Mouse (Mus musculus): Measurements from ENCODE around the gene Ikzf3.
A peak's percentile ranks its signal among the peaks of the same experiment; 100 is the strongest.

The Ikzf3 gene

DNA sequence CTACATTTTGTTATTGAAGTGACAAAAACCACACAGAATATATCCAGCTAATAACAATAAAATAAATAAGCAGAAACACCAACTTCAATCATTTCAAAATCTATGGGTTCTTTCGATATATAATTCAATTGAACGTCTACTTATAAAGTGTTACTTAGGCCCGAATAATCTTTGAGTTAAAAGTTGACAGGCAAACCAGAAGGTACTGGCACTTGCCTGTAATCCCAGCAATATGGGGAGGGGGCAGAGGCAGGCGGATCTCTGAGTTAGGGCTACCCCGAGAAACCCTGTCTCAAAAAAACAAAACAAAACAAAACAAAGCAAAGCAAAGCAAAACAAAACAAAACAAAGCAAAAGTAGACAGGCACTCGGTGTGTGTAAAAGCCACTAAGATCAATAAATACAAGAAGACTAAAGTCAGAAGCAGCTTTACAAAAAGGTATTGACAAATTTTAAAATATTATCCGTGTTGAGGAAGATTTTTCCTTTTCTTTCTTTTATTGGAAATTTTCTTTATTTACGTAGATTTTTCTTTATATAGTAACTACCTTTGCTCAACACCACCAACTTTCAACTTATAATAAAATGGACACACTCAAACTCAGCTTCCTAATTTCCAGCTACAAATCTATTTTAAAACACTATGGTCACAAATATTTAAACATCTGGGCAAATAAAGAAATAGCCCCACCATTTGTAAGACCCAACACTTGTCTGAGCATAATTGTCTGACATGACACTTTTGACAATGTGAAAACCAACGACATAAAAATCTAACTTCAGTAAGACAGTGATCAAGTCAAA, 70.0 kb downstream of the Ikzf3 start:
- DNase-seq (ENCODE audit: inconsistent age in 2 of 2, low spot score in 1 of 2), result no peak

DNA sequence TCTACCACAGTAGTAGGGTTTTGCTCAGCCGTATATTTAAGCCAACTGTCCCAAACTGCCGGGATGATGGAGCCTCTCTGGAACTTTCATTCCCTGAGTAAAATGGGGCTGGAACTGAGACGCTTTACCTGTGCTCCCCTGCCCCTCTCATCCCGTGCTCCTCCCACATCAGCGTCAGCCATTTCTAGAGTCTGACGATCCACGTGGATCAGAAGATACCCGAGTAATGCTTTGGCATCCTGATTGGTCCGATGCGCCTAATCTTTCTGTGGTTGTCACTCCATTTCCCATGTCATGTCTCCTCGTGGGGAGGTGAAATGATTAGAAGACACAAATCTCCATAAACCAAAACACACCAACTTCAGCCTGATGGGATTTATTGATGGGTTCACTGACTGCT, 70.9 kb downstream of the Ikzf3 start:
- DNase-seq (ENCODE audit: inconsistent age in 2 of 2, low spot score in 1 of 2), result no peak

GRCm38 (mm10) chr11:98473916-98474479, 71.8 kb downstream of the Ikzf3 start:
- no peak for DNase-seq (ENCODE audit: inconsistent age in 2 of 2, low spot score in 1 of 2)

DNA sequence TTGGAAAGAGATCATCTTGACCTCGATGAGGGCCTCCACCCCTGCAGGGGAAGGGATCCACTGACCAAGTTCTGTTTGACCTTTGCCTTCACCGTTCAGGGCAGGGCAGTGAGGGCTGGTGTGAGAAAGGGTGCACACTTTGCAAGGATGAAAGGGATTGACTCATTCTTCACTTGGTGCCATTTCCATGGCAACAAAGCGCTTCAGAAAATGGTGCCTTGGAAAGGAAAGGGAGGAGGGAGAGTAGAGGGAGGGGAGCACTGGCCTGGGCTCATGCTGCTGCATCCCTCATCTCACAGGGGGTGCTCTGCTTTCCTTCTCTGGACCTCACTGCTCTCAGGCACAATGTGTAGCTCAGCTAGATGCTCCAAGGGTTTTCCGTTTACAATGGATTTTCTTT, 73.1 kb downstream of the Ikzf3 start:
- no peak for DNase-seq (ENCODE audit: inconsistent age in 2 of 2, low spot score in 1 of 2)

DNA sequence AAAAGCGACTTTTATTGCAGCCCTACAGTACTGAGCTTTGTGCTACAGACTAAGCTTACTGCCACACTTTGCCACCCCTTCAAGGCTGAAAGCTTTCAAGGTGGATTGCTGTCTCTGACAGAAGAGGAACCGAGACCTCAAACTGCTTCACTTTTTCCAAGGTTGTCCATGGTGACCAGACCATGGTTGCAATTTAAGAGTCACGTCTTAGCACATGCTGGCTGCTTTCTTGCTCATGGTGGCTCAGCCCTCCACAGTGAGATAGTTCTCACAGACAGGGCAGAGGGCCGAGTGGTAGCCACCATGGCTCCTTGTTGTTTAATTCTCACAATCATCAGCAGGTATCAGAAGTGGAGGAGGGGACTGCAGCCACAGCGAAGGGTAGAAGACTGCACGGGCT, 75.0 kb downstream of the Ikzf3 start:
- DNase-seq (ENCODE audit: inconsistent age in 2 of 2, low spot score in 1 of 2), result no peak

- DNase-seq (ENCODE audit: inconsistent age in 2 of 2, low spot score in 1 of 2), result peak; percentile 41 to 69
These were observed 75.8 kb downstream of the Ikzf3 start for GRCm38 (mm10) chr11:98469761-98470714.

- no peak for DNase-seq (ENCODE audit: inconsistent age in 2 of 2, low spot score in 1 of 2)
These were observed 81.3 kb downstream of the Ikzf3 start for GRCm38 (mm10) chr11:98464516-98464915.

DNA sequence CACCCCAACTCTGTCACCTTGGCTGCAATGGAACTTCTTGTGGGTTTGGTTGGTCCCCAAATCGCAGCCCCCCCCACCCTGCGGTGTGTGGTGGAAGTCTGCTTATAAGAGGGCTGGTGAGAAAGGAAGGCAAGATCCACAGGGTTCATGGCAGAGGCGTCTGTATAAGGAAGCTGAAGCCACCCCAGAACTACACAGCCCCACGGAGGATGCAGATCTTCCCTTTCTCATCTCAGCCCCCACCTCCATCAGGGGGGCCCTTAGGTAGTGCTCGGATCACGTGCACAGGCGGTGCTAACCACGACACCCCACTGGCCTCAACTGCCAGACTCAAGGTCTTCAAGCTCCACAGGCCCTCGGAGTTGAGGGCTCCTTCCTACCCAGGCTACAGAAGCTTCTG, 81.9 kb downstream of the Ikzf3 start:
- DNase-seq (ENCODE audit: inconsistent age in 2 of 2, low spot score in 1 of 2), result no peak

- DNase-seq (ENCODE audit: inconsistent age in 2 of 2, low spot score in 1 of 2), result no peak
These were observed 83.6 kb downstream of the Ikzf3 start for GRCm38 (mm10) chr11:98462255-98462654.

GRCm38 (mm10) chr11:98461109-98461720, 84.6 kb downstream of the Ikzf3 start:
- DNase-seq (ENCODE audit: inconsistent age in 2 of 2, low spot score in 1 of 2), result peak in 1 of 2 experiments; percentile 31

DNA sequence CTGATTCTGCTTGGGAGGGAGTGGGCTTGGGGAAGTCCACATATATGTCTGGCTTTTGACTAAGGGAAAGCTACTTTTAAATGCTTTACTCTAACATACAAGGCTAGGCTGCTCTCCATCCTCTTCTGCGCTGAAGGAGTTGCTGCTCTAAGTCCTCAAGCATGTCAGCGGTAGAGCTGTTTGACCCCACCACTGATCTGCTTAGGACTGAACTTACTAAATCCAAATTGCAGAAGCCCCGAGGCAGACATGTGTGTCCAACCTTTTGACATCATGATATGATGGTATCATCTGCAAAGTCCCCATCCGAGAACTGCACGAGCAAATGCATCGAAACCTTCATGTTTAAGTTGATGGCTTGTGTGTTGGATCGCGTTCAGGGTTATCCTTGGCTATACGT, 86.0 kb downstream of the Ikzf3 start:
- no peak for DNase-seq (ENCODE audit: inconsistent age in 2 of 2, low spot score in 1 of 2)

DNA sequence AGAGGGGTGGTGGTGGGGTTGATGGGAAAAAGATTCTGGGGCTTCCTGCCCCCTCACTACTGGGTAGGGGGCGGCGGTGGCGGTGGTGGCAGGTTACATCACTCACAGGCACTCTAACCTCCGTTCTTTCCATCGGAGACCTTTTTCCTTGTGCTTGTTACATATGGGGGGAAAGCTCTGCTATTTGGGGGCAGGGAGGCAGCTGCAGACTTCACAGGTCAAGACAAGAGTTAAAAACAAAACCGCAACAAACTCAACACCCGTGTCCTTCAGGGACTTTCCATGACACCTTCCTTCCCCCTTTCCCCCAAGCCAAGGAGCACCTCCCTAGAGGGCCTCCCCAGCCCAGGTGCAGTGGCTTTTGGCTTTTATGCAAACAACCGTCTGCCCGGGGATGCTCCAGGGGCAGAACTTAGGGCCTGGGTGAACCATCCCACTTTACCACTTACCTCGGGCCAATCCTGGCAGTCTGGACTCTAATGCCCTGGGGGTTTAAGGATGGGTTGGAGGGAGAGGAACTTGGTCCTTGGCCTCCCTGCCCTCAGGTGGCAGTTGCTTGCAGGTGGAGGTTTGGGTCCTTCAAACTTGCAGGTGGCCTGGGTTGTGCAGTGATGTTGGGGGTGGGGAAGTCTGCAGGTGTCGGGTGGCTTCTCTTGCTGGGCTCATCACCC, 86.6 kb downstream of the Ikzf3 start:
- DNase-seq (ENCODE audit: inconsistent age in 2 of 2, low spot score in 1 of 2), result no peak

DNA sequence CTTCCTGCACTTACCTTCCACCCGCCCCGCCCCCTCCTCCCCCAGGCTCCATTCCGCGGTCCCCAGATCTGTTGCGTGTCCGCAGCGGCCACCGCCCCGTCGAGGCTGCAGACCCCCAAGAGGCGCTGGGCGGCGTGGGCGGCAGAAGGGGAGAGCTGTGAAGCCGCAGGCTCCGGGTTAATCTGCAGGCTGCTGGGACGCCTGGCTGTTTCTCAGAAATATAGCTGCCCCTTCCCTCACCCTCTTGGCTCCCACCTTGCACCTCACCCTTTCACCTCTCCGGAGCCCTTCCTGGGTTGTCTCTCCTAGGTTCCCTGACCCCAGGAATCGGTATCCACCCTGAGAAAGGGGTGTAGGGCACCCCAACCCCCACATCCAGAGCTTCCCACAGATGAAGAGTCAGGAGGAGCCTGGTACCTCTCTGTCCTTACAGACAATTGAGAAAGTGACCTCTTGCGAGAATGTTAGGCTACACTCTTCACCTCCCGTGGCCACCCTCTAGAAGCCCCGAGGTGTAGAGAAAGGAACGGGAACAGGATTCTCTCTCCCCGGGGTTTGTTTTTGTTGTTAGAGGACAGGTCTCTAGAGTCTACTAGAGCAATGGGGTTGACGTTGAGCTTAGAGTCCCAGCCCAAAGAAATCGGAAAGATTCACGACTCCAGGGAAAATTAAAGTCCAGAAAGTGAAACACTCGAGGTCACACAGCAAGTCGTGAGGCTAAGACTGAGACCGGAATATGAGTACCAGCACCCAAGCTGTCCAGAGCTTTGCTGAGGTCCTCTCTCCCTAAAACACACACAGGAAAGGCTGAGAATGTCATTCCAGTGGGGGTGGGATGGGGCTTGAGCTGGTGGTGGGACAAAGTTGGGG, 87.5 kb downstream of the Ikzf3 start:
- DNase-seq (ENCODE audit: inconsistent age in 2 of 2, low spot score in 1 of 2), result peak in 1 of 2 experiments; percentile 44

- peak; percentile 81 to 94 for DNase-seq (ENCODE audit: inconsistent age in 2 of 2, low spot score in 1 of 2)
These were observed 88.3 kb downstream of the Ikzf3 start for GRCm38 (mm10) chr11:98457367-98458120.

- no peak for DNase-seq (ENCODE audit: inconsistent age in 2 of 2, low spot score in 1 of 2)
These were observed 88.9 kb downstream of the Ikzf3 start for GRCm38 (mm10) chr11:98456945-98457344.

DNA sequence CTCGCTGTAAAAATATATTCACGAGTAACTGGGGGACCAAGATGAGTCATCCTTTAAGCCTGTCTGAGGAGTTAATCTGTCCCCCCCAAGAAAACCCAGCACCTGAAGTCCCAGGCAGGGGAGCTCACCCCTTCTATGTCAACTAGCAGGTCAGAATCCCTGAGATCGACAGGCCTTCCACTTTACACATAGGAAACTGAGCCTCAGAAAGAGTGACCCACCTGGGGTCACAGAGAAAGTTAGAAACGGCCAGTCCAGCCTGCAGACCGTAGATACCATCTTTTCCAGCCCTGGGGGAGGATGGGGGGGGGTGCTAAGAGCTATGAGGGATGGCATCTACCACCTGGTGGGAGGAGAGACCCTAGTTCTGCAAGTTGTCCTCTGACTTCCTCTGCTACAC, 89.3 kb downstream of the Ikzf3 start:
- DNase-seq (ENCODE audit: inconsistent age in 2 of 2, low spot score in 1 of 2), result no peak

DNA sequence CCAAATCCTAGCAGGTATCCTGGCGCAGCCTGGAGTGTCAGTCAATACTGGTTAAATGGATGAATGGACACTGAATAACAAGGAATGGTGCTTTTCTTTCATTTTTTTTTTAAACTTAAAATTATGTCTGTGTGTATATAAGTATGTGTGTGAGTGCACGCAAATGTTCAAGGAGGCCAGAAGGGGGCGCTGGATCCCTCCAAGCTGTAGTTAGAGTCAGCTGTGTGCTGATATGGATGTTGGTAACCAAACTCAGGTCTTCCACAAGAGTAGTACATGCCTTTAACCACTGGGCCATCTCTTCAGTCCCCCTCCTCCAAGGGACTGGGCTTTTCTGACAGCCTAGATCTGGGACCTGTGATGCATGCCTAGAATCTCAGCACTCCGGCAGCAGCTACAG, 90.3 kb downstream of the Ikzf3 start:
- DNase-seq (ENCODE audit: inconsistent age in 2 of 2, low spot score in 1 of 2), result no peak

DNA sequence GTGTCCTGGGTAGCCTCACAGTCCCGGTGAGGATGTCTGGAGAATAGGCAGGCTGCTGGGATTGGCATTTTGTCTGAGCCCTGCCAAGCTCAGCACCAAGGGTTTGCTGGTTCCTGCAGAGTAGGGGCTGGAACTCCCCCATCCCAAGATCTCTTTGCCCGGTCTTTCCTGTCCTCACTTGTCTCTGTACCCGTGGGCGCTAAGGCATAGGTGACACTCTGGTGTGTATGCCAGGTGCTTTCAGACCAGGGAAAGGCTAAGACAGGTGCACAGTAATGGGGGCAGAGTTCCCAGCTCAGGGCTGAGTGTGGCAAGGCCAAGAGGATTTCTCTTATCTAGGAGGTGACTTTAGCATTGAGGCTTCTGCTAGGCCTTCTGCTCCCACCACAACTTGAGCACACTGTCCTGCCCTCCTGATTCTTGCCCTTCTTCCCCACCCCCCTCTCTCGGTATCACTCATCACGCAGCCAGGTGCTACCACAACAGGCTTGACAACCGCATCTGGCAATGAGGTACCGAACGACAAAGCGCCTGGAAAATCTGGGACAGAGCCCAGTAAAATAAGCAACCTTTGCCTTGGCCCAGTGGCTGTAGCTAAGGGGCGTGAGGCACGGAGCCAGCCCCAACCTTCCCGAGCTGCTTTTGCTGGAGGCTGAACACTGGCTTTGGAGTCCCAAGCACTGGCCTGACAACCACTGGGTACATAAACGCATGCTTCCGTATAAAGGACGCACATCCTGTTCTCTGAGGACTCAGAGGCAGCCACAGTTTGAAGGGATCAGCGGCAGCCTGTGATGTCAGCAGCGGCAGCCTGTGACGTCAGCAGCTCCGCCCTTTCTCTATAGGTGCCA, 95.7 kb downstream of the Ikzf3 start:
- no peak for DNase-seq (ENCODE audit: inconsistent age in 2 of 2, low spot score in 1 of 2)

All from adrenal gland, adult (tissue).